In the genomic region with DNA sequence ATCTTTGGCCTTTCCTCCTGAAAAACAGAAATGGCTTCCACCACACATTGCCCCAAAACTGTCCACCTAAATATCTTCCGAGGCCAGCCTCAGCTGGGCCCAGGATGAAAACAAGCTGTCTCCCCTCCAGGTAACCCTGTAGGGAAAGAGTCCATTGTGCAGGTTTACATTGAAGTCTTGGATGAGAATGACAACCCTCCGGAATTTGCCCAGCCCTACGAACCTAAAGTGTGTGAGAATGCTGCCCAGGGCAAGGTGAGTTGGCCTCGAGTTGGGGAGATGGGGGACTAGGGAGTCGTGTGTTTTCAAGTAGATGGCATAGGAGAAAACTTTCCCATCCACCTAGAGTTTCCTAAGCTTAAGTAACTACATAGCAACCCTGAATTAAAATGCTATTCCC, we compare ENCODE assay signal across 21 mouse cellular contexts. TPM values are rescaled to one million over a fixed set of nuclear protein-coding genes. Genes with fewer than 3 reads are reported as not detected.
DNase-seq lines count a peak whose midpoint lies in the region; ATAC-seq and TF ChIP-seq lines count a peak whose summit lies in the region.
"Had no signal": no experiment of that assay in that cellular context is flagged by ENCODE, and none has a peak within 500 bp of the region (broad histone marks: within the 10 kb centered on the region; RNA-seq: fewer than 3 reads in every experiment).

No protein-coding gene starts in this region.

- H3K27me3 ChIP-seq in heart, embryonic 10.5 days (ENCODE audit: insufficient read depth, poor library complexity, severe bottlenecking) = no peaks in the 10 kb centered on the region
- no peaks in the 10 kb centered on the region for H3K27me3 ChIP-seq in midbrain, embryonic 11.5 days (ENCODE audit: control insufficient read depth, insufficient read depth, low read length)
- no peaks in the 10 kb centered on the region for H3K27me3 ChIP-seq in midbrain, postnatal 0 days (ENCODE audit: insufficient read depth, low read length)
- no peaks in the 10 kb centered on the region for H3K27me3 ChIP-seq in limb, embryonic 10.5 days (ENCODE audit: low read depth, poor library complexity, severe bottlenecking)
- no peaks in the 10 kb centered on the region for H3K27me3 ChIP-seq in kidney, embryonic 14.5 days (ENCODE audit: control insufficient read depth, insufficient read depth, low read length)
- H3K27me3 ChIP-seq: embryonic facial prominence, embryonic 12.5 days; forebrain, embryonic 13.5 days; forebrain, embryonic 15.5 days had no signal

- H3K4me3 ChIP-seq in heart, embryonic 10.5 days = no peak overlapping the region
- no peak overlapping the region for H3K4me3 ChIP-seq in midbrain, embryonic 11.5 days (ENCODE audit: low read depth, low read length)
- H3K4me3 ChIP-seq in midbrain, postnatal 0 days (ENCODE audit: low read depth, low read length) = no peak overlapping the region
- H3K4me3 ChIP-seq in limb, embryonic 10.5 days = no peak overlapping the region
- H3K4me3 ChIP-seq in kidney, embryonic 14.5 days (ENCODE audit: low read length) = no peak overlapping the region
- H3K4me3 ChIP-seq: embryonic facial prominence, embryonic 12.5 days; forebrain, embryonic 13.5 days; forebrain, embryonic 15.5 days had no signal

- H3K4me1 ChIP-seq in heart, embryonic 10.5 days = no peaks in the 10 kb centered on the region
- no peaks in the 10 kb centered on the region for H3K4me1 ChIP-seq in midbrain, embryonic 11.5 days (ENCODE audit: control insufficient read depth, insufficient read depth, low read length)
- no peaks in the 10 kb centered on the region for H3K4me1 ChIP-seq in midbrain, postnatal 0 days (ENCODE audit: insufficient read depth, low read length)
- H3K4me1 ChIP-seq in limb, embryonic 10.5 days = no peaks in the 10 kb centered on the region
- H3K4me1 ChIP-seq in kidney, embryonic 14.5 days (ENCODE audit: control insufficient read depth, insufficient read depth, low read length) = no peaks in the 10 kb centered on the region
- H3K4me1 ChIP-seq: embryonic facial prominence, embryonic 12.5 days; forebrain, embryonic 13.5 days; forebrain, embryonic 15.5 days had no signal

- ATAC-seq in midbrain, embryonic 11.5 days (ENCODE audit: low FRiP score) = no peak
- ATAC-seq in midbrain, postnatal 0 days (ENCODE audit: low FRiP score) = no peak
- ATAC-seq in kidney, embryonic 14.5 days (ENCODE audit: low FRiP score, low TSS enrichment) = no peak
- ATAC-seq: forebrain, embryonic 13.5 days; forebrain, embryonic 15.5 days had no signal

- no peak overlapping the region for H3K27ac ChIP-seq in heart, embryonic 10.5 days
- H3K27ac ChIP-seq in midbrain, embryonic 11.5 days (ENCODE audit: low read depth, low read length) = no peak overlapping the region
- H3K27ac ChIP-seq in midbrain, postnatal 0 days (ENCODE audit: low read depth, low read length) = no peak overlapping the region
- H3K27ac ChIP-seq in limb, embryonic 10.5 days = no peak overlapping the region
- no peak overlapping the region for H3K27ac ChIP-seq in kidney, embryonic 14.5 days (ENCODE audit: low read depth, low read length)
- H3K27ac ChIP-seq: embryonic facial prominence, embryonic 12.5 days; forebrain, embryonic 13.5 days; forebrain, embryonic 15.5 days had no signal

- H3K9ac ChIP-seq in midbrain, embryonic 11.5 days (ENCODE audit: low read length) = no peak overlapping the region
- no peak overlapping the region for H3K9ac ChIP-seq in midbrain, postnatal 0 days (replicated peaks; ENCODE audit: low read length, poor library complexity, severe bottlenecking)
- H3K9ac ChIP-seq in kidney, embryonic 14.5 days (ENCODE audit: low read depth, low read length) = no peak overlapping the region
- H3K9ac ChIP-seq: embryonic facial prominence, embryonic 12.5 days; forebrain, embryonic 13.5 days; forebrain, embryonic 15.5 days had no signal

- DNase-seq in heart, embryonic 10.5 days (ENCODE audit: low spot score) = peak; percentile 60
- no peak for DNase-seq in heart, postnatal 10 days
- DNase-seq in midbrain, embryonic 11.5 days (ENCODE audit: low spot score, missing footprints) = peak; percentile 2
- DNase-seq in midbrain, postnatal 0 days (ENCODE audit: low spot score) = no peak
- DNase-seq in limb, embryonic 10.5 days (ENCODE audit: low spot score) = peak; percentile 15
- DNase-seq: adrenal gland, adult 2 months; adrenal gland, postnatal 10 days; adrenal gland, postnatal 25 days; cerebellum, adult 11 months; cerebellum, adult 18-20 months; cerebellum, adult 8-10 months; cerebellum, adult 9-11 months; cerebellum, postnatal 14 days; cerebellum, postnatal 36 days; embryo, embryonic 11 days had no signal

- no peak overlapping the region for H3K4me2 ChIP-seq in midbrain, embryonic 11.5 days
- H3K4me2 ChIP-seq in midbrain, postnatal 0 days (ENCODE audit: low read depth, low read length, poor library complexity, severe bottlenecking) = no peak overlapping the region
- H3K4me2 ChIP-seq in kidney, embryonic 14.5 days (replicated peaks; ENCODE audit: low read depth, low read length) = no peak overlapping the region
- H3K4me2 ChIP-seq: embryonic facial prominence, embryonic 12.5 days; forebrain, embryonic 13.5 days; forebrain, embryonic 15.5 days had no signal

- peaks cover 4% of the 10 kb centered on the region; the same call in 1 of the 2 replicates for H3K36me3 ChIP-seq in heart, embryonic 10.5 days
- H3K36me3 ChIP-seq in midbrain, embryonic 11.5 days (ENCODE audit: control insufficient read depth, insufficient read depth, low read length) = no peaks in the 10 kb centered on the region
- no peaks in the 10 kb centered on the region for H3K36me3 ChIP-seq in midbrain, postnatal 0 days (ENCODE audit: insufficient read depth, low read length)
- no peaks in the 10 kb centered on the region for H3K36me3 ChIP-seq in limb, embryonic 10.5 days
- H3K36me3 ChIP-seq in kidney, embryonic 14.5 days (ENCODE audit: control insufficient read depth, insufficient read depth, low read length) = no peaks in the 10 kb centered on the region
- H3K36me3 ChIP-seq: embryonic facial prominence, embryonic 12.5 days; forebrain, embryonic 15.5 days had no signal

- intact Hi-C loops in heart, postnatal 10 days (cut with DNase I) = no loop called here

- H3K9me3 ChIP-seq in heart, embryonic 10.5 days = no peaks in the 10 kb centered on the region
- no peaks in the 10 kb centered on the region for H3K9me3 ChIP-seq in midbrain, embryonic 11.5 days (ENCODE audit: control insufficient read depth, low read length)
- no peaks in the 10 kb centered on the region for H3K9me3 ChIP-seq in midbrain, postnatal 0 days (ENCODE audit: low read length)
- H3K9me3 ChIP-seq in limb, embryonic 10.5 days (replicated peaks) = no peaks in the 10 kb centered on the region
- H3K9me3 ChIP-seq in kidney, embryonic 14.5 days (ENCODE audit: control insufficient read depth, low read length) = no peaks in the 10 kb centered on the region
- H3K9me3 ChIP-seq: embryonic facial prominence, embryonic 12.5 days; forebrain, embryonic 13.5 days; forebrain, embryonic 15.5 days had no signal

- WGBS in heart, embryonic 10.5 days = 80% methylated on average over 5 of the region's 5 CpGs
- WGBS in midbrain, embryonic 11.5 days = 78% methylated on average over 5 of the region's 5 CpGs
- WGBS in midbrain, postnatal 0 days = 91% methylated on average over 5 of the region's 5 CpGs
- 84% methylated on average over 5 of the region's 5 CpGs for WGBS in limb, embryonic 10.5 days
- 85% methylated on average over 5 of the region's 5 CpGs for WGBS in kidney, embryonic 14.5 days

- TF ChIP-seq CTCF in midbrain, postnatal 0 days (IDR thresholded peaks at IDR 0.05) = no peak

RNA-seq across cellular contexts. Expression of gene Bean1, which starts 32.6 kb away (rescaled TPM):
- 0.07 and 0.23 TPM in 2 replicates for polyA plus RNA-seq in heart, embryonic 10.5 days (2016; fragmentation: Nextera tagmentation; extraction: Ambion mirVana)
- total RNA-seq in heart, postnatal 10 days (2021) = 1 to 10 TPM; 2.9 to 4.3 TPM
- 0.63 and 0.66 TPM in 2 replicates for polyA plus RNA-seq in midbrain, embryonic 11.5 days (2014; fragmentation: Nextera tagmentation; extraction: Ambion mirVana)
- 30.6 and 34.9 TPM in 2 replicates for total RNA-seq in midbrain, postnatal 0 days (2014; rRNA removed)
- polyA plus RNA-seq in midbrain, postnatal 0 days (2015; fragmentation: Nextera tagmentation; extraction: Ambion mirVana) = 10.9 and 11.4 TPM in 2 replicates
- polyA plus RNA-seq in limb, embryonic 10.5 days (2016; fragmentation: Nextera tagmentation; extraction: Ambion mirVana) = 0.10 and 0.23 TPM in 2 replicates
- 2.1 and 3.3 TPM in 2 replicates for polyA plus RNA-seq in kidney, embryonic 14.5 days (2014; fragmentation: Nextera tagmentation; extraction: Ambion mirVana)
- total RNA-seq: common myeloid progenitor, adult 5-6 weeks; MEL had no signal

RNA-seq across cellular contexts. Expression of gene Cdh5, which starts 36.2 kb away (rescaled TPM):
- 34.1 and 40.4 TPM in 2 replicates for polyA plus RNA-seq in heart, embryonic 10.5 days (2016; fragmentation: Nextera tagmentation; extraction: Ambion mirVana)
- 100 to 1,000 TPM; 320 to 327 TPM for total RNA-seq in heart, postnatal 10 days (2021)
- 18.0 and 19.0 TPM in 2 replicates for polyA plus RNA-seq in midbrain, embryonic 11.5 days (2014; fragmentation: Nextera tagmentation; extraction: Ambion mirVana)
- total RNA-seq in midbrain, postnatal 0 days (2014; rRNA removed) = 18.6 and 22.0 TPM in 2 replicates
- polyA plus RNA-seq in midbrain, postnatal 0 days (2015; fragmentation: Nextera tagmentation; extraction: Ambion mirVana) = 8.6 and 9.7 TPM in 2 replicates
- 17.5 and 19.8 TPM in 2 replicates for polyA plus RNA-seq in limb, embryonic 10.5 days (2016; fragmentation: Nextera tagmentation; extraction: Ambion mirVana)
- 31.8 and 36.8 TPM in 2 replicates for polyA plus RNA-seq in kidney, embryonic 14.5 days (2014; fragmentation: Nextera tagmentation; extraction: Ambion mirVana)
- total RNA-seq: common myeloid progenitor, adult 5-6 weeks; MEL had no signal

Comparison
In these comparisons a context has a peak if more than half of its experiments do, and no peak if none do; other contexts are left out.
1. DNase-seq: peak in heart, embryonic 10.5 days (single experiment), midbrain, embryonic 11.5 days (single experiment) and limb, embryonic 10.5 days (single experiment); none in heart, postnatal 10 days (0 of 2) and midbrain, postnatal 0 days (single experiment).